8 mouse cellular contexts compared by ENCODE assay signal in the genomic region with DNA sequence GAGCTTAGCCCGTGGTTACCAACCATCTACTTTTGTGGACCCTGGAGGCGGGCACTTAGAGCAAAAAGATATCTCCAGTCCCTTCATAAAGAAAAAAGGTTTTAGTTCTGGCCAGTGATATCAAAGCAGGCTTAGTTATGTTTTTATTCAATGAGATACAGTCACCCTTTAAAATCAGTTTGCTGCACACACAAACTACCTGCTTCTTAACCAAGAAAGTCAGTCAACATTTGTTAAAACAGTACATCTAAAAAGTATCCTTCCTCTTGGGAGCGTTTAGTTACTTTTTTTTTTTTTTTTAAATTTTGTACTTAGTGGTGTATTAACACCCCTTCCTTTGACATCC. TPM values are rescaled to one million over a fixed set of nuclear protein-coding genes. Genes with fewer than 3 reads are reported as not detected.
DNase-seq lines count a peak whose midpoint lies in the region; ATAC-seq and TF ChIP-seq lines count a peak whose summit lies in the region.

No protein-coding gene starts in this region.

- no peaks in the 10 kb centered on the region for H3K9me3 ChIP-seq in heart, embryonic 10.5 days
- H3K9me3 ChIP-seq in forebrain, embryonic 14.5 days (replicated peaks; ENCODE audit: control insufficient read depth, low read length) = no peaks in the 10 kb centered on the region
- H3K9me3 ChIP-seq in liver, embryonic 15.5 days (replicated peaks) = no peaks in the 10 kb centered on the region

- H3K36me3 ChIP-seq in heart, embryonic 10.5 days = no peaks in the 10 kb centered on the region
- peaks cover 7% of the 10 kb centered on the region for H3K36me3 ChIP-seq in C2C12 (ENCODE audit: control insufficient read depth, insufficient read depth)
- no peaks in the 10 kb centered on the region for H3K36me3 ChIP-seq in forebrain, embryonic 14.5 days (ENCODE audit: control insufficient read depth, insufficient read depth, low read length)
- H3K36me3 ChIP-seq in liver, embryonic 15.5 days (replicated peaks) = peaks cover 1% of the 10 kb centered on the region

- H3K27ac ChIP-seq in heart, embryonic 10.5 days = peak overlapping the region; percentile 100
- H3K27ac ChIP-seq in forebrain, embryonic 14.5 days (ENCODE audit: low read depth, low read length) = peak overlapping the region; percentile 100
- peak overlapping the region; percentile 100 for H3K27ac ChIP-seq in liver, embryonic 15.5 days (replicated peaks)

- peak overlapping the region; percentile 69 for H3K4me2 ChIP-seq in forebrain, embryonic 14.5 days (ENCODE audit: low read length)
- peak overlapping the region; percentile 76 for H3K4me2 ChIP-seq in liver, embryonic 15.5 days

- H3K79me3 ChIP-seq in C2C12 (ENCODE audit: low read depth) = peaks cover 25% of the 10 kb centered on the region

- WGBS in heart, embryonic 10.5 days = 17% methylated on average over 3 of the region's 3 CpGs
- WGBS in forebrain, embryonic 14.5 days = 12% methylated on average over 3 of the region's 3 CpGs
- WGBS in liver, embryonic 15.5 days (ENCODE audit: insufficient replicate concordance) = 12% methylated on average over 3 of the region's 3 CpGs

- intact Hi-C loops in heart, postnatal 36 days (cut with DNase I) = loop anchor here (2.0 to 10.0 kb wide), 4 partner anchors 16 to 234 kb away; partner anchors contain the start of gene Ola1

- H3K27me3 ChIP-seq in heart, embryonic 10.5 days (ENCODE audit: insufficient read depth, poor library complexity, severe bottlenecking) = no peaks in the 10 kb centered on the region
- no peaks in the 10 kb centered on the region for H3K27me3 ChIP-seq in C2C12 (ENCODE audit: control insufficient read depth, insufficient read depth, insufficient read length)
- no peaks in the 10 kb centered on the region for H3K27me3 ChIP-seq in forebrain, embryonic 14.5 days (replicated peaks; ENCODE audit: control insufficient read depth, insufficient read depth, low read length)
- no peaks in the 10 kb centered on the region for H3K27me3 ChIP-seq in liver, embryonic 15.5 days

- no peak for DNase-seq in heart, embryonic 10.5 days (ENCODE audit: low spot score)
- no peak for DNase-seq in heart, postnatal 36 days
- DNase-seq in forebrain, embryonic 14.5 days (ENCODE audit: low spot score) = no peak
- DNase-seq in right cerebral cortex, postnatal 25 days = no peak
- DNase-seq in right cerebral cortex, postnatal 4 days = no peak

- no peak for ATAC-seq in forebrain, embryonic 14.5 days
- ATAC-seq in liver, embryonic 15.5 days (ENCODE audit: insufficient read depth) = no peak
- ATAC-seq in monocyte, adult 5-6 weeks (replicated peaks; ENCODE audit: insufficient number of reproducible peaks, low FRiP score, low TSS enrichment, poor library complexity, severe bottlenecking) = no peak

- H3K9ac ChIP-seq in forebrain, embryonic 14.5 days (ENCODE audit: low read length) = peak overlapping the region; percentile 100
- peak overlapping the region; percentile 100 for H3K9ac ChIP-seq in liver, embryonic 15.5 days

- peak overlapping the region; percentile 100 for H3ac ChIP-seq in C2C12 (ENCODE audit: control insufficient read depth, insufficient read length, low read depth)

- H3K4me1 ChIP-seq in heart, embryonic 10.5 days = peaks cover 9% of the 10 kb centered on the region; the same call in 1 of the 2 replicates
- peaks cover 10% of the 10 kb centered on the region for H3K4me1 ChIP-seq in forebrain, embryonic 14.5 days (ENCODE audit: control insufficient read depth, insufficient read depth, low read length)
- peaks cover 41% of the 10 kb centered on the region for H3K4me1 ChIP-seq in liver, embryonic 15.5 days (replicated peaks)

- peak overlapping the region; percentile 81 for H3K4me3 ChIP-seq in heart, embryonic 10.5 days
- H3K4me3 ChIP-seq in C2C12 (ENCODE audit: insufficient read depth, poor library complexity, severe bottlenecking) = peak overlapping the region; percentile 94
- peak overlapping the region; percentile 100 for H3K4me3 ChIP-seq in forebrain, embryonic 14.5 days (ENCODE audit: low read depth, low read length)
- peak overlapping the region; percentile 100 for H3K4me3 ChIP-seq in liver, embryonic 15.5 days (replicated peaks)

- no peak for TF ChIP-seq CTCF in C2C12 (IDR thresholded peaks at IDR 0.05; ENCODE audit: control insufficient read depth, insufficient read depth, insufficient read length)

- peaks cover 39% of the 10 kb centered on the region for H3K79me2 ChIP-seq in C2C12 (ENCODE audit: control insufficient read depth, insufficient read depth)

TF ChIP-seq in C2C12, 6 proteins besides CTCF, POLR2A, EP300 and RAD21:
- TF ChIP-seq MAX (IDR thresholded peaks at IDR 0.05) = no peak
- no peak for TF ChIP-seq MYOD1 (IDR thresholded peaks at IDR 0.05; ENCODE audit: control insufficient read depth, insufficient read length, low read depth)
- TF ChIP-seq USF1 (IDR thresholded peaks at IDR 0.05; ENCODE audit: low read depth) = no peak
- TF ChIP-seq MYOG (IDR thresholded peaks at IDR 0.05; ENCODE audit: control insufficient read depth, extremely low read depth, insufficient read length) = no peak
- no peak for TF ChIP-seq CEBPB (IDR thresholded peaks at IDR 0.05; ENCODE audit: low read depth)

RNA-seq across cellular contexts. Expression of gene Sp3, which starts 0.8 kb away (rescaled TPM):
- polyA plus RNA-seq in heart, embryonic 10.5 days (2016; fragmentation: Nextera tagmentation; extraction: Ambion mirVana) = 33.0 and 39.6 TPM in 2 replicates
- 10 to 100 TPM; 34.9 to 37.6 TPM for total RNA-seq in heart, postnatal 36 days (2021)
- 8.8 TPM for polyA plus RNA-seq in C2C12 (2012; fragmentation: generic; extraction: Trizol)
- polyA plus RNA-seq in forebrain, embryonic 14.5 days (2014; fragmentation: Nextera tagmentation; extraction: Ambion mirVana) = 61.9 and 64.6 TPM in 2 replicates
- polyA plus RNA-seq in liver, embryonic 15.5 days (2015; fragmentation: Nextera tagmentation; extraction: Ambion mirVana) = 33.3 and 33.6 TPM in 2 replicates
- total RNA-seq in monocyte, adult 5-6 weeks (2017) = 204 to 233 TPM (median 229 TPM) in 3 replicates

RNA-seq across cellular contexts. Expression of gene Gm11084, which starts 5.5 kb away (rescaled TPM):
- polyA plus RNA-seq in heart, embryonic 10.5 days (2016; fragmentation: Nextera tagmentation; extraction: Ambion mirVana) = not detected in 2 replicates
- not detected for total RNA-seq in heart, postnatal 36 days (2021)
- polyA plus RNA-seq in C2C12 (2012; fragmentation: generic; extraction: Trizol) = not detected
- polyA plus RNA-seq in forebrain, embryonic 14.5 days (2014; fragmentation: Nextera tagmentation; extraction: Ambion mirVana) = not detected in 2 replicates
- polyA plus RNA-seq in liver, embryonic 15.5 days (2015; fragmentation: Nextera tagmentation; extraction: Ambion mirVana) = not detected in 2 replicates
- not detected in 3 replicates for total RNA-seq in monocyte, adult 5-6 weeks (2017)
